Mouse (Mus musculus) ovary, postnatal 14 days (tissue): Measurements from ENCODE around the gene 9930021J03Rik.

ENCODE experiments used
- DNase-seq: peaks from one replicate; pipeline ENCODE4 v3.0.0; 2022; ENCODE audit warnings: low spot score

Gene 9930021J03Rik

GRCm38 (mm10) chr19:29805917-29806785 is at the start of gene 9930021J03Rik:
TSS of gene 9930021J03Rik (minus strand) at chr19:29805989.
- DNase-seq, result peak; percentile 98

GRCm38 (mm10) chr19:29853711-29854110 is 47.9 kb upstream of the 9930021J03Rik start:
- DNase-seq, result no peak

DNA sequence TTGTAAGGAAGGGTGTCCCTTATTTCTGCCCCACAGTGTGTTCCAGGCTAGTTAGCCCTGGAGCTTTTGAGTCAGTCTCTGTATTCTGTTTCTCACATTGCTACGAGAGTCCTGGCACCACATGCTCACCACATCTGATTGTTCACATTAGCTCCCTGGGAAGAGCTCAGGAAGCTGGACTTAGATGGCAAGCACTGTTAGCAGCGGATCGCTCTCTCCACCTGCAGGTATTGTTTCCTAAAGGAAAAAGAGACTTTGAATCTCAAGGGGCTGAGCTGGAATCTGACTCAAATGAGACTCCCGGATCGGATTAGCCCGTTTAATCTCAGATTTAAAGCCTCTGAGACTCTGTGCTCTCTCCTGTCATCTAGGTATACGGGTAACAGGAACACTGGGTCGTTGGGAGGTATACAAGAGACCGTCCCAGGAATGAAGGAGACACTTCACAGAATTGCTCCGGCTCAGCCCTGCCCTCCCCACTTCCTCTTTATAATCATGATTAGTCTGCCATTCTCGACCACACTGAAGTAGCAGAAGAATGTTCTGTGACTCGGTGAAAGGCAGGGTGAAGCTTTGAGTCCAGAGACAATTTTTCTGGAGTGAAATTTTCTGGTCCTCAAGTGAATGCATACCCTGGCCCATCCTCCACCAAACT is 45.4 kb upstream of the 9930021J03Rik start:
- no peak for DNase-seq

- DNase-seq, result no peak
Measured at GRCm38 (mm10) chr19:29849924-29850551, 44.2 kb upstream of the 9930021J03Rik start.

GRCm38 (mm10) chr19:29844036-29844661 is 38.4 kb upstream of the 9930021J03Rik start:
- no peak for DNase-seq

GRCm38 (mm10) chr19:29843641-29844035 is 37.8 kb upstream of the 9930021J03Rik start:
- DNase-seq, result no peak

DNA sequence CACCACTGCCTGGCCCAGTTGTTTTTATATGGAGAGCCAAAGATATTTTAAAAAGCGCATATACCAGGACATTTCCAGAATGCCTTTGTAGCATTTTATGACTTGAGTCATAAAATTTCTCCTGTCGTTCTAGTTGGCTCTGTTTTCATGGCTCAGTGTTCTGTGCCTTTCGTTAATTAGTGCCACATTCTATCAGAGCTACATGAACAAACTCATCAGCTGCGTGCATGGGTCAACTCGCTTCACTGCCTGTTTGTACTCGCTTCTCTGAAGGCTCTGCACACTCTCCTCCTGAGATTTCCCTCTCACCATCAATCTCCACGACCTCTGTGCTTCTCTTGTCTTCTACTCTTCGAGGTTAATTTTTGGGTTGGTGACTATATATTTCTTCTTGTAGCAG is 37.2 kb upstream of the 9930021J03Rik start:
- DNase-seq, result no peak

GRCm38 (mm10) chr19:29840642-29841041 is 34.9 kb upstream of the 9930021J03Rik start:
- no peak for DNase-seq

GRCm38 (mm10) chr19:29838636-29839135 is 32.9 kb upstream of the 9930021J03Rik start:
- no peak for DNase-seq

- no peak for DNase-seq
Measured at GRCm38 (mm10) chr19:29838171-29838570, 32.4 kb upstream of the 9930021J03Rik start.

DNA sequence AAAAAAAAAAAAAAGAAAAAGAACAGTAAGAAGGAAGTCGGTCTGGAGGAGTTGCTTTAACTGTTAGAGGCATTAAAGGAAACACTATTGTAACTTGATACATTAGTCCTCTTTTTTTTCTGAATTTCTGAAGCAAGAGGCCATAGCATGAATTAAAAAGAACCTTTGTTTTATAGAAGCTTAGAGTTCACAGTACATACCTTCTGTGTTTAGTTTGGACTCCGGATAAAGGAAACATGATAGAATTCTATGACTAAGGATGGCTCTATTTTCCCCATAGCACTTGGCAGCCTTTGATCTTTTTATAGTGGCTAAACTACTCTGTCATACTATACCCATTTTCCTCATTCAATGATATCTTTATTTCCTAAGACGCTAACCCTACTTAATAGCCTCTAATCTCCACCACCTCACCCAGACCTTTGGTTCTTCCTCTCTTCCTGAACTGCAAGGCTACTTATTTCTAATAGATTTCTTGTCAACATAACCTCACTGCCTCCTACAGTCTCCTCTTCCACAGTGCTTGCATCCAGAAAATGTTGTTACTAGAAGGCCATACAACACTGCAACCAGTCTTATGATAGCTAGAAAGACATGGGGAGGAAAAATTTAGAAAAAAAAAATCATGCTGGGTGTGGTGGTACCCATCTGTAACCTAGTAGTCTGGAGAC is 29.7 kb upstream of the 9930021J03Rik start:
- no peak for DNase-seq

- no peak for DNase-seq
Measured at GRCm38 (mm10) chr19:29830911-29831310, 25.1 kb upstream of the 9930021J03Rik start.

- no peak for DNase-seq
Measured at GRCm38 (mm10) chr19:29828558-29828957, 22.8 kb upstream of the 9930021J03Rik start.

DNA sequence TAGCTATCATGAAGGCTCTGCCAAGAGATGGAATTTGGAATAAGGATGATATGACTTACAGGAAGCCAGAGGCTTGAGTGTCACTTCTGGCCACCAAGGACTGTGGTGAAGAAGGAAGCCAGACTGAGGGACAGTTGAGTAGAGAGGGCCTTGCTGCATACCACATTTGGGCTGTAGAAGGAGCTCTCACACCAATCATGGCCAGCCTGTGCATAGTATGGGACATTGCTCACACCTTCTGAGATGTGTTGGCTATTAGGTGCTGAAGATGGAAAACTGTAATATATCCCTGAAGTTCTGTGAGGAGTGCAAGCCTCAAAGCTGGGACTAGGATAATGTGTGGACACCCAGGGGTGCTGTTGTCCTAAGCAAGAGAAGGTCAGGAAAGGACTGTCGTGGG is 20.9 kb upstream of the 9930021J03Rik start:
- DNase-seq, result no peak

DNA sequence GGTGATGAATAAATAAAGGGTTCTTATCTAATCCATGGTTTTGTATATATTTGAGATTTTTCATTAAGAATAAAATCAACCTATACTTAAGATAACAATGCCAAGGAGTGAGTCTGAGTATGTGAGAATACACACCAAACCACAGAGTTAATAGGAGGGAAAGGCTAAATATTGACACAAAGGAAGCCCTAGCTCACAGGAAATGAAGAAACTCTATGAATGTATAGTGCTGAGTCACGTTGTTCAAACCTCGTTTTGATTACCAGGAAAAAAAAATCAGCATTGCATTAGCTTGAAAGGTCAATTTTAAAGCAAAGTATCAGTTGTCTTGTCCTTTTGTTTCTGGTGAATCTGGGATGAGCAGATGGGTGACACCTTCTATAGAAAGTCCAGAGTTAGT is 19.2 kb upstream of the 9930021J03Rik start:
- DNase-seq, result no peak

- peak; percentile 44 for DNase-seq
Measured at GRCm38 (mm10) chr19:29824034-29824700, 18.4 kb upstream of the 9930021J03Rik start.

DNA sequence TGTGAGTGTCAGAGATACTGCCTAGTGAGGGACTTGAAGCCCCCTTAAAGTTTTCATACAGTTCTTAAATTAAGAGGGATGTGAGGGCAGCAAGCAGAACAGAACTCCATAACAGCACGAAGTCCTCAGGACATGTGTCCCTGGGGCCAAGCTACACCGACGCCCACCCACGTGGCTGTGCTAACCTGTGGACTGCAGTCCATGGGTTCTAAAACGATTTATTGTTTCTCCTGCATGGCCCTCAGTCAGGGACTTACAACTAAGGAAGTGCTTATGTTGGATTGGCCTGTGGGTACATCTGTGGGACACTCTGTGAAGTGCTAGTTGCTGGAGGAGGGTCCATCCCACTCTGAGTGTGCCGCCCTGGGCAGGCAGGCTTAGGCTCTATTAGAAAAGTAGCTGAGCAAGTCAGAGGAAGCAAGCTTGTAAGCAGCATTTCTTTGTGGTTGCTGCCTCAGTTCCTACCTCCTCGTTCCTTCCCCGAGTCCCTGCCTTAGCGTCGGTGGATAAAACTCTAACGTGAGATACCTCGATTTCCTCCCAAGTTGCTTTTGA is 17.7 kb upstream of the 9930021J03Rik start:
- DNase-seq, result no peak

DNA sequence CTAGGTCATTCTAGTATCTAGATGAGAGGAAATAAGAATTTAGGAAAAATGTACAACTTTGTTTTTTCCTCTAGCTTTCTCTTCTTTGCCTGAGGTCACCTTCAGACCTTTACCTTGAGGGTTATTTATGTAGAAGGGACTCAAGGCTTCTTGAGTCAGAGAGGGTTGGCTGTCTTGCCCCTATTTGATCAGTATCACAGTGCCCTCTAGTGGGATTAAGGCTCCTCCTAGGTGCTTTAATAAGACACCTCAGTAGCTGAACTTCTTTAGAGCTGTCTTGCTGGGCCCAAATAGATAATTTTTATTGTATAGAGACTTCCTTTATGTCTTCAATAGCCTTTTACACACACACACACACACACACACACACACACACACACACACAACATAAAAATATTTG is 15.2 kb upstream of the 9930021J03Rik start:
- peak; percentile 24 for DNase-seq

- peak; percentile 90 for DNase-seq
Measured at GRCm38 (mm10) chr19:29812581-29813460, 7.0 kb upstream of the 9930021J03Rik start, which contains the start of gene Ranbp6. TSS of gene Ranbp6 (minus strand) at chr19:29812974.

- DNase-seq, result no peak
Measured at GRCm38 (mm10) chr19:29810022-29810421, 4.2 kb upstream of the 9930021J03Rik start.
